Mouse (Mus musculus): Measurements from ENCODE around the gene Pnma5. TPM values are rescaled to one million over a fixed set of nuclear protein-coding genes. Genes with fewer than 3 reads are reported as not detected.

Pnma5 gene
- polyA plus RNA-seq, 1 experiment: not detected

DNA sequence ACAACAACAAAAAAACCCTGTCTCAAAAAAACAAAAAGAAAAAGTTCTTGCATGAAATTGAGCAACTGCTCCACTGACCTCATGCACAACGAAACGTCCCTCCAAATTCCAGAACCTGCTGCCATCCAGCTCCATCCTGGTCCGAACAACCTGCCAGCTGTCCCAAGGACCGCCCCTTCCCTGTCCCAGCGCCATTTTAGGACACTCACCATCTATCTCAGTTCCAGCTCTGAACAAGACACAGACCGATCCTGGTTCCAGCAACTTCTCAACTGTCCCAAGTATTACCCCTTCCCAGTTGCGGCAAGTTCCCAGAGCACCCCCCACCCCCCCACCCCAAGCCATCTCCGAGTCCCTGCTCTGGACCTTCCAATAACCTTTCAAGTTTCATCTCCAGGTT, 1.9 kb upstream of the Pnma5 start:
- peaks cover 5% of the 10 kb centered on the region for H3K9me3 ChIP-seq
- TF ChIP-seq GATA1 (IDR thresholded peaks at IDR 0.05; ENCODE audit: borderline replicate concordance, low read length) (no peak), FLI1 (IDR thresholded peaks at IDR 0.05; ENCODE audit: low read length) (no peak)
- peaks cover 33% of the 10 kb centered on the region for H3K27me3 ChIP-seq (replicated peaks)
- H3K4me3 ChIP-seq (replicated peaks): no peak overlapping the region
- no peaks in the 10 kb centered on the region for H3K4me1 ChIP-seq
- H3K36me3 ChIP-seq (replicated peaks; ENCODE audit: low read length): no peaks in the 10 kb centered on the region

DNA sequence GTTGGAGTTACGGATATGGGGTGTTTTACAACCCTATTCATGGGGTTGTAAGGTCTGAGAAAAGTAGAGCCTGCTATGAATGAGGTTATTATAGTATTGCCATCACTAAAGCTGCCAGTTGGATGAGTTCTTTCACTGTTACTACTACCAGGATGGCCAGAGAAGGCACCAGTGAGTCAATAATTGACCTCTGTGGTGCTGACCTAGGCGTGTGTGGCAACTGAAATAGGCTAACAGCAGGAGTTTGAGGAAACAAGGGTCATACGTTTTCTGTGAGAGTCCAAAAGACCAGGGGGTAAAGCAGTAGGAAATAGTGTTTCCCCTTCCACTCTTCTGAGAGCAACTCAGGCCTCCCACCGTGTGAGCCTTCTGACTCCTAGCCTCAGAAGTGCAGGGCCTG, 24.1 kb downstream of the Pnma5 start:
- TF ChIP-seq FLI1 (IDR thresholded peaks at IDR 0.05; ENCODE audit: low read length) (no peak), GATA1 (IDR thresholded peaks at IDR 0.05; ENCODE audit: borderline replicate concordance, low read length) (no peak)
- H3K27me3 ChIP-seq (replicated peaks): peaks cover 45% of the 10 kb centered on the region
- H3K36me3 ChIP-seq (replicated peaks; ENCODE audit: low read length): no peaks in the 10 kb centered on the region
- no peak overlapping the region for H3K4me3 ChIP-seq (replicated peaks)
- H3K9me3 ChIP-seq: no peaks in the 10 kb centered on the region
- H3K4me1 ChIP-seq: no peaks in the 10 kb centered on the region

DNA sequence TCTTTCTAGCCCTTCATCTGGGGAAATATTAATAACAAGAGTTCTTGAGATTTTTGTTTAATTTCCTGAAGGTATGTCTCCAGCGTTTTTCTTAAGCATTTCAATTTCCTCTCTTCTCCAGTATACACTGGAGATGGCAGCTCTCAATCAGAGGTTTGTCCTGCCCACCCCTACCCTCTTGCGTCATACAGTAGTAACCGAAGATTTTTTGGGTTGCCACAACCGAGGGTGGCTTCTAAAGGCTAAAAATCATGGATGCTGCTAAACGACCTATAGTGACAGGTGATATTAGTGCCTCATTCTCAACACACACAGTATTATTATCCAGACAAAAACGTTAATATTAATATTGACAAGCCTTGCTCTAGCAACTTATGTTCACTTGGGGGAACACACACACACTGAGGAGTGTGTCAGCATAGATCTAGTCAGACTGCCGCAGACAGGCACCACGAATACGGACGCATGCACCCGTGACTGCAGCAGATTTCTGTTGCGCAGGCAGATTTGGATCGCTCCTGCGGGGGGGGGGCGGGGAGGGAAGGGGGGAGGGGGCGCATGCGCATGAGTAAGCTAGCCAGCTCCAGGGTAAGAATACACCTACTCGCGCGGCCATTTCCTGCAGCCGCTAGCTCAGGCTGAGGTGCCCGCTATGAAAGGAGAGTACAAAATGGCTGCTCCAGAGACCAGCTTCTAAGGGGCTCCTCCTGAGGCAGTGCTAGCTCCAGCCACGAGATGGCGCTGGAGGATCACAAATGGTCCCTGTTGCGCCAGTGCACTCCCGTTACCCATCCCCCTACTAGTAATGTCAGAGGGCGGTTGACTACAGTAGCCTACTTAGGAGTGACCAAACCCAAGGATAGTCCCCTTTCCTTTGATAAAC, 29.1 kb downstream of the Pnma5 start:
- no peaks in the 10 kb centered on the region for H3K36me3 ChIP-seq (replicated peaks; ENCODE audit: low read length)
- H3K4me3 ChIP-seq (replicated peaks): peak overlapping the region; percentile 91
- no peaks in the 10 kb centered on the region for H3K4me1 ChIP-seq
- H3K9me3 ChIP-seq: no peaks in the 10 kb centered on the region
- no peak for TF ChIP-seq FLI1 (IDR thresholded peaks at IDR 0.05; ENCODE audit: low read length)
- peaks cover 39% of the 10 kb centered on the region for H3K27me3 ChIP-seq (replicated peaks)

DNA sequence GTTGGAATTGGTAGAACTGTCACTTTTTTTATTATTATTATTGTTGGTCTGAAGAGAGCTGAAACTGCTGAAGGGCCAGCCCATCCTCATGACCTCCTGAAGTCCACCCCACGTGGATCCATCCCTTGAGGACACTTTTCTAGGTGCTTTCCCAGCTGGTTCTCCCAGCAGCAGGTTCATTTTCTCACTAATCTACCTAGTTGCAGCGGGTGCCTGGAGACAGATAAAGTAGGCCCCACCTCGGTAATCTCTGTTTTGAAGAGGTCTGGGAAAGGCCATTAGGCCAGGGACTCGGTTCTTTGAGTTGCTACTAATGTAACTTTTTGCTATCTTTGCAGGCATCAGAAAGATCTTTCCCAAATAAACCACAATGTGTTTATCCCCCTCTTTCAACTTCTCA, 31.2 kb downstream of the Pnma5 start:
- no peaks in the 10 kb centered on the region for H3K36me3 ChIP-seq (replicated peaks; ENCODE audit: low read length)
- TF ChIP-seq FLI1 (IDR thresholded peaks at IDR 0.05; ENCODE audit: low read length): no peak
- TF ChIP-seq GATA1 (IDR thresholded peaks at IDR 0.05; ENCODE audit: borderline replicate concordance, low read length): no peak
- no peak overlapping the region for H3K4me3 ChIP-seq (replicated peaks)
- no peaks in the 10 kb centered on the region for H3K4me1 ChIP-seq
- H3K27me3 ChIP-seq (replicated peaks): peaks cover 43% of the 10 kb centered on the region
- no peaks in the 10 kb centered on the region for H3K9me3 ChIP-seq

DNA sequence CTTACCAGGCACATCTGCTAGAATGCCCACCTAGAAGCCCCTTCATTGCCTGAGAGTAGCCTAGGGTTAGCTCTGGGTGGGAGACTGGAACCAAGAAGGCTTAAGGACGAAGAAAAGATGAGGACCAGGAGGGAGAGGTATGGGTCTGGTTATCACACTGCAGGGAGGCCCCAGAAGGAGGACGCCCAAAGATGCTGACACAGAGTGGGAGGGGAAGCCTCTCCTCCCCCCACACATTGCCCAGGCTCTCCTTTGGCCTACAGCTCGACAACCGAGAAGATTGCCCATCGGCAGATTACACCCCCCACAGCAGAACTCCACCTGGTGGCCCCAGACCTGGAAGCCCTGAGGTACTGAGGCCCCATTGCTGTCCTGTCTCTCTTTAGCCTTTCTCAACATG, 33.8 kb downstream of the Pnma5 start:
- Histone ChIP-seq H3K27me3 (replicated peaks) (peaks cover 62% of the 10 kb centered on the region), H3K4me1 (peaks cover 9% of the 10 kb centered on the region; the same call in 1 of the 2 replicates), H3K9me3 (no peaks in the 10 kb centered on the region), H3K4me3 (replicated peaks) (no peak overlapping the region), H3K36me3 (replicated peaks; ENCODE audit: low read length) (no peaks in the 10 kb centered on the region)
- TF ChIP-seq FLI1 (IDR thresholded peaks at IDR 0.05; ENCODE audit: low read length) (no peak), GATA1 (IDR thresholded peaks at IDR 0.05; ENCODE audit: borderline replicate concordance, low read length) (no peak)

DNA sequence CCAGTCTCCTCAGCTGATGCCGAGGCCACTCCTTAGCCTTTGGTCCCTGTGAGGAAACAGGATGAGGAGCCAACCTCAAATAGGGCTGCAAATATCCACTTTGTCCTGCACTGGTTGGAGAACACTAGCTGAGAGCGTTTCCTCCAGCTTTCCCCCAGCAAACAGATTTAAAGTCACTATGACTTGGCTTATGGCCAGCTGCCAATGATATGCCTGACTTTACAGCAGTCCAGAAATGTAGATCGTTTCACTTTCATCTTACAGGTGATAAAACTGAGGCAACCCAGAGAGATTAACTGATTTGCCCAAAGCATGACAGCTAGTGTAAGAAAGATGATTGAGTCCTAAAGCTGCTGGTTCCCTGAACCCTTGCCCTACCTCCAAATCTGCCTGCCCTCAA, 41.4 kb downstream of the Pnma5 start:
- Histone ChIP-seq H3K4me3 (replicated peaks) (no peak overlapping the region), H3K4me1 (peaks cover 9% of the 10 kb centered on the region; the same call in 1 of the 2 replicates), H3K36me3 (replicated peaks; ENCODE audit: low read length) (no peaks in the 10 kb centered on the region), H3K27me3 (replicated peaks) (peaks cover 76% of the 10 kb centered on the region), H3K9me3 (no peaks in the 10 kb centered on the region)
- TF ChIP-seq FLI1 (IDR thresholded peaks at IDR 0.05; ENCODE audit: low read length) (no peak), GATA1 (IDR thresholded peaks at IDR 0.05; ENCODE audit: borderline replicate concordance, low read length) (no peak)

DNA sequence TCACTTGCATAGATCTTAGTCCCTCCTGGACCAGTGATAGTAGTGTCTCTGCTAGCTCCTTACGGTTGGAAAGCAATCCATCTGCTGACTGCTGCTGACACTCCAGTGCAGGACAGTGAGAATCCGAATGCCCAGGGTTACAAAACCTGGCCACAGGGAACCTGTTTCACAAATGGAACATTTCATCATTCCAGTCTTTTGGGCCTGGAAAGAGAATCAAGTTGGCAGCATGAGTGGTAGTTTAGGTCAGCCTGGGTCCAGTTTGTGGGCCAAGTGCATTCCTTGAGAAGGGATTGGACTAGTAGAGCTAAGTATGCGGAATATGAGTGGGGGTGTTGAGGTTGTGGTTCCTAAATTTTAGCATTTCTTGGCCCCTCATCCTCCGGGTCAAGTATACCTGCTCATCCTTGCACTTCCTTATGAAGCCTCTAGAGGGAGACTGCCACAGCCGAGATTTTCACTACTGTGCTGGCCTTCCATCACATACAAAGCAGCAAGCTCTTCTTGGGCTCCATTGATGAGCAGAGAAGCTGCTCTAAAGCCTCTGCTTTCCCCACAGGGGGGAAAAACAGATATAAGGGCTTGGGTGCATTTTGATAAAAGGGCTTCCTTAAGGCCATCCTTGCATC, 44.5 kb downstream of the Pnma5 start:
- Histone ChIP-seq H3K4me1 (peaks cover 3% of the 10 kb centered on the region), H3K4me3 (replicated peaks) (no peak overlapping the region), H3K36me3 (replicated peaks; ENCODE audit: low read length) (no peaks in the 10 kb centered on the region), H3K9me3 (peaks cover 6% of the 10 kb centered on the region; the same call in 1 of the 2 replicates), H3K27me3 (replicated peaks) (peaks cover 77% of the 10 kb centered on the region)
- TF ChIP-seq FLI1 (IDR thresholded peaks at IDR 0.05; ENCODE audit: low read length): no peak
- TF ChIP-seq GATA1 (IDR thresholded peaks at IDR 0.05; ENCODE audit: borderline replicate concordance, low read length): no peak

DNA sequence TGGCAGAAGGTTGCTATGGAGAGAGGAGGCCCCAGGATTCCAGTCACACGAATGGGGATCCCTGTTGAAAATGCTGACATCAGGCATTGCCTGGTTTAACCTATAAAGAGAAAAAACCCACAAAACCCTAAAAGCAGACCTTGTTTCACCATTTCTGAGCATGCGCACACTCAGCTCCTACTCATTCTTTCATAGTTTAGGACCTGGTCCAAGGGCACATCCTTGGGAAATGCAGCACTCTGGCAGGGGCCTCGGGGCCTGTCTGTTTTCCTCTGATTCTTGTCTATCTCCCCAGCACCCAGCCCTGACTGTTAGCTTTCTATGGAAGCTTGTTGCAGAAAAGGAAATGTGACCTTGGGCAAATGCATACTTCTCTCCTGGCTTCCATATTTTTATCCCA, 46.3 kb downstream of the Pnma5 start:
- no peaks in the 10 kb centered on the region for H3K36me3 ChIP-seq (replicated peaks; ENCODE audit: low read length)
- peaks cover 17% of the 10 kb centered on the region for H3K4me1 ChIP-seq
- no peak overlapping the region for H3K4me3 ChIP-seq (replicated peaks)
- peaks cover 77% of the 10 kb centered on the region for H3K27me3 ChIP-seq (replicated peaks)
- H3K9me3 ChIP-seq: peaks cover 6% of the 10 kb centered on the region; the same call in 1 of the 2 replicates
- TF ChIP-seq FLI1 (IDR thresholded peaks at IDR 0.05; ENCODE audit: low read length) (no peak), GATA1 (IDR thresholded peaks at IDR 0.05; ENCODE audit: borderline replicate concordance, low read length) (no peak)

DNA sequence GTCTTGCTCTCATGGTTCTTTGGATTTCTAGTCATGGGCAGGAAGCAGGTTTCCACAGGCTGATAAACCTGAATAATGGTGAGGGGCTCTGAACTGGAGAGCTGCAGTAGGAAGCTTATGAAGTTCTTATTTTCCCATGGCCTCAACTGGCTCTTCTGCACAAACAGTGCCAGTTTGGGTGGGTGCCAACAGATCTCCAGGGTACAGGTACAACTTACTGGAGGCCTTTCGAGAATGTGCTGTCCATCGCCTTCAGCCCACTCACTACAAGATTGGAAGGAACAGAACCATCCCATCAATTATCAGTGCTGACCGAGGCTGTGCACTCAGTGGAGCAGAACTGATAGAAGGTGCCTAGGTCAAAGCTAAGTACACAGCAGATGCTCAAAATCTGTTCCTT, 48.5 kb downstream of the Pnma5 start:
- Histone ChIP-seq H3K9me3 (peaks cover 6% of the 10 kb centered on the region; the same call in 1 of the 2 replicates), H3K4me3 (replicated peaks) (no peak overlapping the region), H3K4me1 (peaks cover 25% of the 10 kb centered on the region), H3K36me3 (replicated peaks; ENCODE audit: low read length) (no peaks in the 10 kb centered on the region), H3K27me3 (replicated peaks) (peaks cover 89% of the 10 kb centered on the region)
- TF ChIP-seq GATA1 (IDR thresholded peaks at IDR 0.05; ENCODE audit: borderline replicate concordance, low read length) (no peak), FLI1 (IDR thresholded peaks at IDR 0.05; ENCODE audit: low read length) (no peak)

DNA sequence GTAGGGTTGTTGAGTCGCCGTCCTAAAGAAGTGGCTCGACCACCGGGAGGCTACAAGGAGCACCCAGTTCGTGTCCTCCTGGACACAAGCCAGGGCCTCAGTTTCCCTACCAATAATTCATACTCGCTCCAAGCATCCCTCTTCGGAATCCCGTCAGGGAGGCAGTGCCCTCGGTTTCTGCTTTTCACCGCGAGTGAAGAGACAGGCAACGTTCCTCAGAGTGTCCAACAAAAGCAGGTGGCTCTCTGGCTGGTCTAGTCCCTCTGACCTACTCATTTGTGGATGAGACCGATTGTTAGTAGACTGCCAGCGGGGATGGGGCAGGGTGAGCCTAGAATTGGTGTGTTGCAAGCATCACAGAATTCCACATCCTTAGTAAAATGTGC, 49.4 kb downstream of the Pnma5 start:
- Histone ChIP-seq H3K36me3 (replicated peaks; ENCODE audit: low read length) (no peaks in the 10 kb centered on the region), H3K4me1 (peaks cover 25% of the 10 kb centered on the region), H3K4me3 (replicated peaks) (peak overlapping the region; percentile 84), H3K27me3 (replicated peaks) (peaks cover 92% of the 10 kb centered on the region), H3K9me3 (peaks cover 6% of the 10 kb centered on the region; the same call in 1 of the 2 replicates)
- no peak for TF ChIP-seq FLI1 (IDR thresholded peaks at IDR 0.05; ENCODE audit: low read length)
- TF ChIP-seq GATA1 (IDR thresholded peaks at IDR 0.05; ENCODE audit: borderline replicate concordance, low read length): no peak
